Mouse (Mus musculus): Measurements from ENCODE around the gene Plau.

- TF ChIP-seq CTCF (IDR thresholded peaks at IDR 0.05; ENCODE audit: insufficient read depth, low read length): no peak
- no peak for TF ChIP-seq POLR2A (IDR thresholded peaks at IDR 0.05; ENCODE audit: borderline replicate concordance, extremely low read depth, low read depth, low read length)
Observed at GRCm38 (mm10) chr14:20796170-20796569, 40.3 kb upstream of the Plau start.

Measured in lung, adult 2 months (tissue).